Mouse (Mus musculus): Measurements from ENCODE around the gene Lrrk2. TPM values are rescaled to one million over a fixed set of nuclear protein-coding genes. Genes with fewer than 3 reads are reported as not detected.

The Lrrk2 gene
- 10 to 100 TPM; 10.7 to 13.8 TPM for total RNA-seq (2021)
- long read RNA-seq, experiment 1, full-length matches to known transcripts = 3 of 5 reads
- long read RNA-seq, experiment 1, partial matches to known transcripts = 1 of 5 reads
- long read RNA-seq, experiment 1, other reads (novel, unspliced or antisense) = 1 of 5 reads
- long read RNA-seq, experiment 2, full-length matches to known transcripts = 3 of 5 reads
- long read RNA-seq, experiment 2, partial matches to known transcripts = 2 of 5 reads
- long read RNA-seq, experiment 2, other reads (novel, unspliced or antisense) = 0 of 5 reads

DNA sequence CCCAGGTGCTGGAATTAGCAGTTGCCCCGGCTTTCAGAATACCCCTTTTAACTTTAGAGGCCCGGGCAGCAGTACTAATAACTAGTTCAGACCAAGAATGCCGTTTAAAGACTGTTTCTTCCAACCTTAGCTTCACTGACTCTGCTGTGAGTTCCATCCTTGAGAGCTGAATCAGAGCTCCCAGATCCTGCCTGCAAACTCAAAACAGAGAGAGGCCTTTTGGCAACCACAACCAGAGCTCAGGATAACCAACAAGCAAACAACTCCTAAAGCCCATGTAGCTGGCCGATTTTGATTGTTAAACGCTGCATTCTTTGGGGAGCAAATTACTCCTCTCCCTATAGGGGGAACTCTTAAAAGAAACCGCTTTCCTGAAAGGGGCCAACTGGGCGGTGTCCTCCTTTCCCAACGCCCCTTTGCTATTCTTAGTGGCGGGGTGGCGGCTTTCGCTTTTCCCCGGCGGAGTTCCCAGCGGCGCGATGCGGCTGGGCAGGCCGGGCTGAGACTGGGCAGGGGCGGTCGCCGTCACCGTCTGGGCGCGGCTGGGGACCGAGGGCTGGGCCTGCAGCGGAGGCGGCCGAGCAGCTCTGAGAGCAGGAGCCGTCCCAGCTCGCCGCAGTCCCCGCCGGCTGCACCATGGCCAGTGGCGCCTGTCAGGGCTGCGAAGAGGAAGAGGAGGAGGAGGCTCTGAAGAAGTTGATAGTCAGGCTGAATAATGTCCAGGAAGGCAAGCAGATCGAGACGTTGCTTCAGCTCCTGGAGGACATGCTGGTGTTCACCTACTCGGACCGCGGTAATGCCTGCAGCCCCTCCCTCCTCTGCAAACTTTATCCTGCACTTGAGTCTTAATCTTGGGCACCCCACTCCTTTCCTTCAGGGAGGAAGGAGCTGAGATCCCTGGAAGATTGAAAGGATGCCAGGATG is at the start of gene Lrrk2:
Gene Lrrk2 (plus strand): TSS at position 531 of the 924 bp plus-strand sequence.
- peak; percentile 92 to 93 for DNase-seq
- intact Hi-C loops (cut with DNase I) = loop anchor here (2.0 kb wide), 1 partner anchor 64 kb away; no protein-coding TSS in a partner anchor

DNA sequence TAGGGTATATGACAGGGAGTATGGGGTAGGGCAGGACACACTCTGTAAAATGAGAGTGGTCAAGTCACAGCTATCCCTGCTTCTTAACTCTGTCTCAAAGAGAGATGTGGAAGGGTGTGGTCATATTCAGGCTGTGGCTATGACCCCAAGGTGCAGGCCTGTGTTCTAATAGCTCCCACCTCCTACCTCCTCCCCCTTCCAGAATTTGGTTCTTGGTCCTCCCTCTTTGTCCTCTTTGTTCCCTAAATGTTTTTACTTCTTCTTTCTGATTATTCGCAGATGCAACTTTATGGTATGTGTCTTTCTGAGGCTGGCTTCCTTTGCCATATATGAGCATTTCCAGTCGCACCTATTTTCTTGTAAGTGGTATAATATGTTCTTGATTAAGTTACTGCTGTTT is 48.5 kb upstream of the Lrrk2 start:
- DNase-seq = no peak
- intact Hi-C loops (cut with DNase I) = no loop called here

DNA sequence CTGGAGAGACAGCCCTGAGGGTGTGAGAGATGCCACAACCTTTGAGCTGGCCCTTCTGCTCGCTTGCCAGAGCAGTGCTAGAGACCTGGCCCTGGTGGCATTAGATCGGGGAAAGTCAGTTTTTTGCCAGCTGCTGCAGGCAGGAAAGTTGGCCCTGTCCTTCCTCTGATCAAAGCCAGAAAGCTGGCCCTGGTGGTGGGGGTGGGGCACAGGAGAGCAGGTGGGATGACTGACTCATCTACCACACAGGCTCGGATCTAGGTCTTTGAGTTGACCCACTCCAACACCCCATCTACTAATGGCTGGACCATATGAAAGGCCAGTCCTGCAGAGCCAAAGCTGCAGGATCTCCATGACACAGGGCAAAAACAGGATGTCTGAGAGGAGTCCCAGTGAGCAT is 43.8 kb upstream of the Lrrk2 start:
- no peak for DNase-seq
- intact Hi-C loops (cut with DNase I) = no loop called here

DNA sequence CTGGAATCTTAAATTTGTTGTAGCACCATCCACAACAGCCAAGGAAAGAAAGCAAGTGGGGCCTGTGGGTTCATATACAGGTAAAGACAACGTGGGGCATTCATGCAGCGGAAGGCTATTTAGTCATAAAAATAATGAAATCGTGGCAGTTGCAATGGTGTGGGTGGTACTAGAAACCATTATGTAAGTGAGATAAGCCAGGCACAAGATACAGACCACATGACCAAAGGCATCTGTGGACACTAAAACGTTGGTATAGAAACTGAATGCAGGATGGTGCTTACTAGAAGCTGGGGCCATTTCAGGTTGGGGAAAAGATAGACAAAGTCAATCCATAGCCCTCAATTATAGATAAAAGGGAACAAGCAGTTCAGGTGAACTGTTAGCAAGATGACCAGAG is 40.5 kb upstream of the Lrrk2 start:
- intact Hi-C loops (cut with DNase I) = no loop called here
- DNase-seq = no peak

DNA sequence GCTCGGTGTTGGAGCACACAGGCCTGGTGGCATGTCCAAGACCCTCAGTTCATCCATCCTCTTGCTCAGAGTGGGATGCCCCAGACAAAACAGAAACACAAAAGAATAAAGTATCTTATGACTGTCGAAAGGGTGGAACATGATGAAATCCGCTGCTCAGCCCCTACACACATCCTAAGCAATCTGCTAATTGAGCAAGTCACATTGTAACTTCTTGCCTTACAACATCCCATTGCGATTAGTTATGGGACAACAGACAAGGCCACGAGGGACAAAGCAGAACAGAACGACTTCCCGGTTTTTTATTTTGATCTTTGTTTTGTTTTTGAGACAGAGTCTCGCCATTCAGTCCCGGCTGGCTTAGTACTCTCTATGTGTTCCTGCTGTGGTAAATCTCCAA is 39.9 kb upstream of the Lrrk2 start:
- no peak for DNase-seq
- intact Hi-C loops (cut with DNase I) = no loop called here

DNA sequence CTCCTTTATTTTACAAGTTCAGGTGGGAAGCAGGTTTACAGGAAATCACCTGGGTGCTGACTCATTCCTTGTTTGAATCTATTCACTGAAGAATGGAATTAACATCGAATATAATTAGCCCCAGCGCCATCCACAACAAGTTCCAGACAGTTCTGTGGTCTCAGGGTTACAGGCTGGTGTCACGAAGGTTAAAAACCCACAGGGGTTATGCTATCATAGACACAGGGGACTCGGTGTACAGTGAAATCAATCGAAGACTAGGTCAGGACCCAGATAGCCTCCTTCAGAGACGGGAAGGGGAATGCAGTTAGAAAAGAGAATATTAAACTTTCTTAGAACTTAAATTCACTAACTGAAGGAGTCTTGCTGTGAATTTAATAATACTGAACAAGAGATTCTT is 39.2 kb upstream of the Lrrk2 start:
- no peak for DNase-seq
- intact Hi-C loops (cut with DNase I) = no loop called here

DNA sequence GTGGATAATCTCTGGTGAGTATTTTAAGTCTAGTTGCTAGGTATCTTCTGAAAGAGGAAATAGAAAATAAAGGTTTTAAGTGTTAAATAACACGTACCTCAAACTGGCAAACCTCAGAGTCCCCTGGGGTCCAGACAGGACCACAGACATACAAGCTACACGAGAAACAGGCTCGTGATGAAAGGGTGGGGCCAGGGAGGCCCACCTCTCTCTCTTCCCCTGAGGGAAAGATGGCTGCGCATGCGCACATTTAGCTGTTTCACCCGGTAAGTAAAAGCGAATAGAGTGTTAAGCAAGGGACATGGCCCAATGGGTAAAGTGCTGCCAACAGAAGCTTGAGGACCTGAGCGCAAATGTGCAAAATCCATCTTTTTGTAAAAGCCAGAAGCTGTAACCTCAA is 38.7 kb upstream of the Lrrk2 start:
- intact Hi-C loops (cut with DNase I) = no loop called here
- no peak for DNase-seq

DNA sequence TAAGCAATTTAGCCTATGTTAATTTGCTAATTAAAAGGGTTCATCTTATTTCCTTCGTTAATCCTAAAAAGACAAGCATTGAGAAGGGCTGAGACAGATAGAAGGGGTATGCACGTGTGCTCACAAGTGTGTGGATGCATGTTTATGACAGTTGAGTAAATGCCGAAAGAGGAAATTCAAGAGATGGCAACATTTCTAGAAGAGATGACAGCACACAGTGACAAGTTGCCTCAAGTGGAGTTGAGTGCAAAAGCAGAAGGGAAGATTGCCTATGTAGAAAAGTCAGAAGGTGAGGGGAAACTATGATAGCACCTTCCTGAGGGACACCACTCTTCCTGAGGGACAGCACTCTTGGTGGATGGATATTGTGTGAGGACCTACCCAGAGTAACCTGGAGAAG is 31.3 kb upstream of the Lrrk2 start:
- intact Hi-C loops (cut with DNase I) = no loop called here
- DNase-seq = no peak

DNA sequence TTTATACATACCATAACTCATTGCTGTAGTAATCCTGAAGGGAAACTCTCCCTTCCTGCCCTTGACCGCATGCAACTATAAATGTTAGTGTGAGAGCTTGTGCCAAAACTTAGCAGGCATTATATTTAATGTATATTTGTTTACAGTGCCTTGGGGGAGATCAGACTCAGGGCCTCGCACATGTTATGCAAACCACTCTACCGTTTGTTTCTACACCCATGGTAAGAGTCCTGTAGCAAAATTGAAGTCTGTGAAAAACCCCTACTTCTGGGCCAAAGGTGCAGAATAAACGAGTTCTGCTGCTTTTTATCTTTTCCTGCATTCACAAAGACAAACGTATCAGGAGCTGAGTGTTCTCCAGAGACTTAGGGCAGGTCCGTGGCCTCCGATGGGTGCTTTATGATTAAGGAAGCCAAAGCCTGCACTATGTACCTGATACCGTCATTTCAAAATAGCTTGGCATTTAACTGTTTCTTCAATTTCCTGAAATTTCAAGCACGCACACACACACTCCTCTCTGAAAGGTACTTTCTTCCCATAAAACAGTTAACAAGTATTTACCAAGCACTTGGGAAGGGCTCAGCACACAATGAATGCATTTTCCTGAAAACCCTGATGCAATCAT is 30.2 kb upstream of the Lrrk2 start:
- intact Hi-C loops (cut with DNase I) = no loop called here
- no peak for DNase-seq

DNA sequence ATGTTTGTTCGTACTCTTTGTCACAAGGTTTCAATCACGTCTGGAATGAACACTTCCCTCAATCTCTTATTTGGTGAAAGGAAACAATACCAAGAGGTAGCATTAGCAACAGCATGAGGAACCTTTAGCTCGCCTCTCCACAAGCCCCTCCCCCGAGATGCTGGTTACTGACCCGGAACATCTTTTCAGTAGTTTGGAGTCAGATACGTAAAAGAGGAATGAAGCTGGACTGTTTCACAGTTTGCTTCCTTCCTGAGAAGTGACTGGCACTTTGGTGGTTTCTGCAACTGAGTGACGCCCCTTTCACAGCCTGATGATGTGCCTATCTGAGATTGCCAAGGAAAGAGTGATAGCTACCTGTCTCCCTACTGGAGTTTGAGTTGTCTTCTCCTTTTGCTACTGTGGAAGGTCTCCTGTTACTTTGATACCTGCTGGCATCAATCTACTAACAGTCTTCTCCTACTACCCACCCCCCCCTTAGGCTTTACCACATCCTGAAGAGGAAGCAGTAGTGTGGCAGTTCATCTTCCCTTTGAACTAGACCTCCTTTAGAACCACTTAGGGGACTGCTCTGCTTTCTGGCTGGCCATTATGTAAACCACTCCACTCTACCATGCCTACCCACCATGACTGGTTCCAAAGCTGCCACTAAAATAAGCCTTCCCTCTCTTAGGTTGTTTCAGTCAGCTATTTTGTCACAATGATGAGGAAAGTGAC is 29.2 kb upstream of the Lrrk2 start:
- no peak for DNase-seq
- intact Hi-C loops (cut with DNase I) = no loop called here

DNA sequence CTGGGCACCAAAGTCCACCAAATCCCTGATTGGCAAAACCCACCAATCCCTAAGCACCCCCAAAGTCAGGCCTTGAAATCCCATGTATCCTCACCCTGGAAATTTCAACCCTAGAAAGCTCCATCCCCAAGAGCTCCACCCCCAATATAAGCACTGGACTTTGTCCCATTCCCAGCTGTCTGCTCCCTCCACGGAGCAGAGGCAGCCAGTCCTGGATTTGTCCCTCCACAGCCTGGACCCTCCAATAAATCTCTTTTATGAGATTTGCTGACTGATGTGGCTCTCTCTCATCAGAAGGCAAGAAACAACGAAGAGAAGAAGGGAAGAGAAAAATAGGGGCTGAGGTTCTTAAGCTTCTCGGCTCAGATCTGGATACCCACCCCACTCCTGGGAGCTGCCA is 22.7 kb upstream of the Lrrk2 start:
- intact Hi-C loops (cut with DNase I) = no loop called here
- DNase-seq = no peak

DNA sequence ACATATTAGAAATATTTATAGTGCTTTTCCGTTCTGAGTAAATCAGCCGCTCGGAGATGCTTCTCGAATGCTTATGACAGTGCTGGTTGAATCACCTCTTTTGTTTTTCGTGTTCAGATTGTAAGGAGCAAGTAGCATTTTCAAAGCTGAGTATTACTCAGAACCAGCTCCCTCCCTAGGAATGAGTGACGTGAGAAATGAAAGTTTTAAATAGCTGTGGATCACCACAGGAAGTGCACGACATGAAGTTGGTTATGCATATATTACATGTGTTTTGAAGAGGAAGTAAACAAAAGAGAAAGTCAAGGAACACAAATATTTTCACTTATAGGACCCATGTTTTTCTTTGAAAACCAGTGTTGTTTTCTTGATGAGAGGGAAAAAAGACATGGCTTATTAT is 21.5 kb upstream of the Lrrk2 start:
- DNase-seq = no peak
- intact Hi-C loops (cut with DNase I) = no loop called here

DNA sequence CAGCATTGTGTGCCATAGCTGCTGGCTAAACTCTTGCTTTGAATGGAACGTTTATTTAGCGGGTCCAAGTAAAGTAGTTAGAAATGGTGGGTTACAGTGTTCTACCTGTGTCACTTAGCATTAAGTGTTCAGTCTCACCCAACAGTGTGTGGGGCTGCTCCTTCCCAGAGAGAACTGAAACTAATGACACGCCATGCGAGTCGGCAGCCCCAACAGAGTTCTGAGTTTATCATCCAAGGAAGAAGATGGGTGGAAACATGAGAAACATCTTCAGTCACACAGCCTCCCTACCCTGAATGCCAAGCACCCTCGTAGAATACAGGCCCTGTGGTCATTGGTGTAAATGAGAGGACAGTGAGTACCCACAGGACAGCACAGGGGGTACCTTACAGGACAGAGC is 14.7 kb upstream of the Lrrk2 start:
- DNase-seq = no peak
- intact Hi-C loops (cut with DNase I) = no loop called here

DNA sequence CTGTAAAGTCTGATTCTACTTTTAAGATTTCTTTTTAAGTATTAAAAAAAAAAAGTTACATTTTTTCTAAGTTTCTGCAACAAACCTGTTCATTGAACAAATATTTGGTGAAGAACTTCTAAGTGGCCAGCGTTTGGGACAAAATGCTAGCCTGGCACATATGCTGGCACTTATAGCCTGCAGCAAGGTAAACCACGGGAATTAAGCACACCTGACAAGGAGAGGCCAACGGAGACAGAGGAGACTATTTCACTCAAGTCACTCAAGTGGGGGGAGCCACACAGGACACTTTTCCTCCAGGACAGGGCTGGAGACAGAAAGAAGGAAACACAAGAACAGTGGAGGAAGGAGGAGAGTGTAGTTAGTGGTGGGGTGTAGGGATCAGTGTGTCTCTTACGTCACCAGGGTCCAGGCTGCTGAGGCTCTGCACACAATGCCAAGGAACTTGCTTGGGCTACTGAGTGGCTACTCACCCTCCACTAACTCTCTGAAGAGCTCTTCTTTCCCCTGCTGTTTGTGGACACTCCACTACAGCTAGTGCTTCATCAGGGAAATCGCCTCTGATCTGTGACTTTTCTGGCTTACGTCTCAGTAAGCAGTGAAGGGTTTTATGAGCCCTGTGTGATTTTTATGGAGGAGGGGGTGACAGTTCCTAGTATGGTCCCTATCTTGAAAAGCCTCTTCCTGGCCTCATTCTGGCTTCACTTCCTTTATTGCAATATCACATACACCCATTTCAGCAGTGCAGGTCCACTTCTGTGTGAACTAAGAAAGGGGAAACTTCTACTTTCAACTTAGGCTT is 12.5 kb upstream of the Lrrk2 start:
- DNase-seq = no peak
- intact Hi-C loops (cut with DNase I) = no loop called here

DNA sequence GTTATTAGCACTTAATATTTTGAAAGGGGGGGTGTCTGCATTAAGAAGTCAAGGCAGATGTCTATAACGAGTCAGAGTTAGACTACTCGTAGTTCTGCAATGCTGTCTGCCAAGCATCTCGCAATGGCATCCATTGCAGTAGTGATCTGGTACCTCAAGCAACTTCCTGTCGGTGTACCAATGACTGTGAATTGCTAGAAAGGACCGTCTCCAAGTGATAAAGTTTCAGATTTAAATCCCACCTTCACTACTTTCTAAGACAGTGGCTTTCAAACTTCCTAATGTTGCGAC is 12.0 kb upstream of the Lrrk2 start:
- no peak for DNase-seq
- intact Hi-C loops (cut with DNase I) = no loop called here

DNA sequence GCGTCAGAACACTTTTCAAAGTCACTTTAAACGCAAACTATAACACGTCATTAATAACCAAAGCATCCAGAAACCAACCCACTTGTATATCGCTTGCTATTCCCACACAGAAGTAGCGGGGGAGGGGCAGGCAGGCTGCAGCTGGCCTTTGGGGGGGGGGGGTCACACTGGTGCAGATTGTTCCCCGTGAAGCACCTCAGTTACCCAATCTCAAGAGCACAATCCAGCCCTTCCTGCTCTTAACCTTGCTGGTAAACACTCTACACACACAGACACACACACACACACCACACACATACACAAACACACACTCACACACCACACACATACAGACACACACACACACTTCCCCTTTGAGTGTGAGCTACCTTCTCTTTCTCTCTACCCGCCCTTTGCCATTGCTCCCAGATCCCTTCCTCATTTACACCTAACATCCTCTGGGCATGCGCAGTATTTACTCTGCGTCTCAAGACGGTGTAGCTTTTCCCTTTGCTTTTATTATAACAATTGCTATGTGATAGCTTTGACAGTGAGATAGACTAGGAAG is 8.3 kb upstream of the Lrrk2 start:
- no peak for DNase-seq
- intact Hi-C loops (cut with DNase I) = no loop called here

DNA sequence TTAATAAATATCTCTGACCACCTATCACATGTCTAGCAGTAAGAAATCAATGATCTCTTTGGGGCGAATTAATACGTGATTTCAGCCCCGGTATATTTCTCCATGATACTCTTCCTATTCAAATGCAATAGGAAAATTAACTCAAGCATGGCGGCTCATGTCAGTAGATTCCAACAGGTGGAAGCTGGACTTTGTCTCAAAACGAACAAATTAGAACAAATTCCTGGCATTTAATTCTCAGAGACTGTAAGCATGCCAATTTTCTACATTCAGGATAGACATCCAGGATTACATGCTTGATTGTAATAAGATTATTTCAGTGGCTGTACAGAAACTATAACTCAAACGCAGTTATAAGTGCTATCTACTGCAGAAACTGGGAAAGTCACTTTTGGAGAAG is 7.4 kb upstream of the Lrrk2 start:
- no peak for DNase-seq
- intact Hi-C loops (cut with DNase I) = no loop called here

DNA sequence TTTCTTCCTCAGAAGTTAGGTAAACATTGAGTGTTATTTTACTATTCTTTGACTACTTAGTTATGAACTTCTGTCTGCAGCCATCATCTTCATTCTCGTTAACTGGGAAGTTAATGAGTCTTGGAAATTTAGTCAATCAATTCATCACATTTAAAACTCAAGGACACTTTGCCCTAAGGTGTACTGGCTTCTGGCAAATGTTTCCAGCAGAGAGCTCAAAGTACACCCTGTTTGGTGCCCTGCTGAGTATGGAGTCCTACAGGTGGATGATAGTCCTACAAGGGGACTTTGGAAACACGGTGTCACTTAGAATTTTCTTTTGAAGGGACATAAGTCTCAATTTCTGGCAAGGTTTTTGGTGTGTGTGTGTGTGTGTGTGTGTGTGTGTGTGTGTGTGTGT is 1.8 kb upstream of the Lrrk2 start:
- intact Hi-C loops (cut with DNase I) = no loop called here
- DNase-seq = no peak

DNA sequence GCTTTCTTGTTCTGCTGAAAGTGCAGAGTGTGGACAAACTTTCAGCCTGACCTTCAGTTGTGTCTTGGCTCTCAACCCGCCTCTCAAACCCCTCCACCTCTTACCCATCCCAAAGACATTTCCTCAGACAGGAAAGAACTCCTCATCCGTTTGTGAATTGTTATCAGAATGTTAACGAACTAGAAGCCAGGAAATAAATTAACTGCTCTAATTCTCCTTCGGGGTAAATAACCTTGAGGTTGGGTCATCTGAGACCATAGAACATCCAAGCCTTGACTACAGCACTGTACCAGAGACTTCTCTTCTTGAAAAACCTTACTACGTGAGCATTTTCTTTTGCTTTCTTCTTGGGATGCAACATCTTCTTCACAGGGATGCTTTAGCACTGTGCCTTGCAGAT is 988 bp upstream of the Lrrk2 start:
- intact Hi-C loops (cut with DNase I) = loop anchor here (2.0 kb wide), 1 partner anchor 63 kb away; no protein-coding TSS in a partner anchor
- DNase-seq = no peak

DNA sequence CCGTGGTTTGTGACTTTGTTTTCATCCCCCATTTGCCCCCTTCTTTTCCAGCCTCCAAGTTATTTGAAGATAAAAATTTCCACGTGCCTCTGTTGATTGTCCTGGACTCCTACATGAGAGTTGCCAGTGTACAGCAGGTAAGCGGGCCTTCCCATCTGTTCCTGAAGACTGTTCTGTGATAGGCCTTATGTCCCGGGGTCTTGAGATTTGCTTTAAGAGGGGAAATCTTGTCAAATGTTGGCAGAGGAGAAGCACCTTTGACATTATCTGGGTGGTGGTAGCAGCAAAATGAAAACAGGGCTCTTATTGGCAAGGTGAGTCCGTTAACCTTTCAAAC is 562 bp downstream of the Lrrk2 start:
- no peak for DNase-seq
- intact Hi-C loops (cut with DNase I) = loop anchor here (2.0 kb wide), 1 partner anchor 65 kb away; no protein-coding TSS in a partner anchor
